ENCODE assay signal across 17 mouse cellular contexts in genomic region chr14:104935956-104936355, GRCm38 (mm10).
"Had no signal": no experiment of that assay in that cellular context is flagged by ENCODE, and none has a peak within 500 bp of the region (broad histone marks: within the 10 kb centered on the region; RNA-seq: fewer than 3 reads in every experiment).

No protein-coding gene starts in this region.

- H3K9me3 ChIP-seq: limb, embryonic 12.5 days; limb, embryonic 15.5 days; midbrain, embryonic 13.5 days had no signal

- H3K27ac ChIP-seq: limb, embryonic 12.5 days; limb, embryonic 15.5 days; liver, embryonic 14.5 days; macrophage; midbrain, embryonic 13.5 days had no signal

- H3K27me3 ChIP-seq: limb, embryonic 12.5 days; limb, embryonic 15.5 days; midbrain, embryonic 13.5 days had no signal

- H3K9ac ChIP-seq: limb, embryonic 12.5 days; limb, embryonic 15.5 days; liver, embryonic 14.5 days; liver, postnatal 0 days; lung, embryonic 14.5 days; midbrain, embryonic 13.5 days had no signal

- ATAC-seq: liver, postnatal 0 days; lung, postnatal 0 days; midbrain, embryonic 13.5 days; midbrain, embryonic 16.5 days had no signal

- H3K36me3 ChIP-seq: limb, embryonic 12.5 days; limb, embryonic 15.5 days; midbrain, embryonic 13.5 days had no signal

- H3K4me2 ChIP-seq: limb, embryonic 12.5 days; limb, embryonic 15.5 days; liver, embryonic 11.5 days; lung, embryonic 14.5 days; midbrain, embryonic 13.5 days had no signal

- DNase-seq: kidney, adult 8-10 months; kidney, postnatal 14 days; kidney, postnatal 4 days; left cerebral cortex, postnatal 4 days; liver, postnatal 0 days; lung, embryonic 14.5 days; spleen, adult 18-20 months; thymus, adult 18-20 months; thymus, postnatal 36 days had no signal

- H3K4me1 ChIP-seq: limb, embryonic 12.5 days; limb, embryonic 15.5 days; midbrain, embryonic 13.5 days had no signal

- H3K4me3 ChIP-seq: limb, embryonic 12.5 days; limb, embryonic 15.5 days; midbrain, embryonic 13.5 days had no signal
